Mouse (Mus musculus): ENCODE results near the gene Siah3.

DNA sequence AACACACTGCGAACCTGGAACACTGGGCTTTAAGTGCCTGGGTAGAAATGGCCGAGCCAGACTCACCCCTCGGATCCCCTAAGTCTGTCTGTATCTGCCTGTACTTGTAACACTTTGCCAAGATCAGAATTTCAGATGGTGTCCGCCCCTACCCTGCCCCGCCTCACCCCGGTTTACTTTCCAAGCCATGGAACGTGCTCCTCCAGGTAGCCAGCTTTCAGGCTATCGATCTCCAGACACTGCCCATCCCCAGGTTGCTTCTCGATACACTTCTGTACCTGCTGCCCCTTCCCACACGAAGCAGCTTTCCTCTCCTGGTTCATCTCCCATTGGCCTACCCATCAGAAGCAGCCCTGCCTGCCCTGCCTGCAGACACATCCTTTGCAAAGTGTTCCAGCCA, 3.6 kb downstream of the Siah3 start:
- TF ChIP-seq POLR2A (IDR thresholded peaks at IDR 0.05; ENCODE audit: insufficient read length, low read depth) (no peak), MAX (IDR thresholded peaks at IDR 0.05; ENCODE audit: low read depth) (no peak), POLR2AphosphoS2 (IDR thresholded peaks at IDR 0.05; ENCODE audit: insufficient read length, low read depth) (no peak), MYOG (IDR thresholded peaks at IDR 0.05; ENCODE audit: control insufficient read depth in 1 of 3, insufficient read depth in 1 of 3, insufficient read length in 2 of 3, low read depth in 2 of 3) (no peak), USF1 (IDR thresholded peaks at IDR 0.05; ENCODE audit: low read depth) (no peak), CEBPB (IDR thresholded peaks at IDR 0.05; ENCODE audit: insufficient read depth, poor library complexity, severe bottlenecking) (no peak), E2F4 (IDR thresholded peaks at IDR 0.05; ENCODE audit: insufficient read depth) (no peak), MYOD1 (IDR thresholded peaks at IDR 0.05; ENCODE audit: control insufficient read depth in 1 of 3, insufficient read length in 2 of 3, low read depth in 2 of 3) (no peak), SRF (IDR thresholded peaks at IDR 0.05; ENCODE audit: control insufficient read depth, insufficient read length, low read depth) (no peak), TCF12 (IDR thresholded peaks at IDR 0.05; ENCODE audit: insufficient read depth, poor library complexity, severe bottlenecking) (no peak)

Data from myocyte (in vitro differentiated cells).